Comparison of ENCODE assay signal across 8 mouse cellular contexts in genomic region chr14:67135221-67136140, GRCm38 (mm10).
A peak's percentile ranks its signal among the peaks of the same experiment; 100 is the strongest.
DNase-seq lines count a peak whose midpoint lies in the region; ATAC-seq lines count a peak whose summit lies in the region.
"Had no signal": no experiment of that assay in that cellular context is flagged by ENCODE, and none has a peak within 500 bp of the region (broad histone marks: within the 10 kb centered on the region; RNA-seq: fewer than 3 reads in every experiment).

No protein-coding gene starts in this region.

- no peak overlapping the region for H3K4me3 ChIP-seq in embryonic facial prominence, embryonic 12.5 days
- no peak overlapping the region for H3K4me3 ChIP-seq in heart, embryonic 10.5 days
- no peak overlapping the region for H3K4me3 ChIP-seq in limb, embryonic 13.5 days
- H3K4me3 ChIP-seq in neural tube, embryonic 14.5 days (ENCODE audit: low read depth, low read length): no peak overlapping the region
- H3K4me3 ChIP-seq: liver, embryonic 13.5 days had no signal

- H3K9ac ChIP-seq in embryonic facial prominence, embryonic 12.5 days: no peak overlapping the region
- no peak overlapping the region for H3K9ac ChIP-seq in limb, embryonic 13.5 days
- H3K9ac ChIP-seq in neural tube, embryonic 14.5 days (replicated peaks; ENCODE audit: low read depth, low read length): no peak overlapping the region
- H3K9ac ChIP-seq: liver, embryonic 13.5 days had no signal

- peak overlapping the region; percentile 23 for H3K4me2 ChIP-seq in embryonic facial prominence, embryonic 12.5 days (replicated peaks)
- peak overlapping the region; percentile 48 for H3K4me2 ChIP-seq in limb, embryonic 13.5 days (replicated peaks)
- H3K4me2 ChIP-seq in neural tube, embryonic 14.5 days (ENCODE audit: low read depth, low read length): no peak overlapping the region
- H3K4me2 ChIP-seq: liver, embryonic 13.5 days had no signal

- H3K4me1 ChIP-seq in embryonic facial prominence, embryonic 12.5 days: peaks cover 23% of the 10 kb centered on the region
- H3K4me1 ChIP-seq in heart, embryonic 10.5 days: peaks cover 28% of the 10 kb centered on the region
- H3K4me1 ChIP-seq in limb, embryonic 13.5 days: peaks cover 42% of the 10 kb centered on the region
- peaks cover 5% of the 10 kb centered on the region; the same call in 1 of the 2 replicates for H3K4me1 ChIP-seq in neural tube, embryonic 14.5 days (ENCODE audit: control insufficient read depth, insufficient read depth, low read length)
- H3K4me1 ChIP-seq: liver, embryonic 13.5 days had no signal

- H3K27me3 ChIP-seq in embryonic facial prominence, embryonic 12.5 days: no peaks in the 10 kb centered on the region
- no peaks in the 10 kb centered on the region for H3K27me3 ChIP-seq in heart, embryonic 10.5 days (ENCODE audit: insufficient read depth, poor library complexity, severe bottlenecking)
- no peaks in the 10 kb centered on the region for H3K27me3 ChIP-seq in limb, embryonic 13.5 days
- no peaks in the 10 kb centered on the region for H3K27me3 ChIP-seq in neural tube, embryonic 14.5 days (ENCODE audit: control insufficient read depth, insufficient read depth, low read length)
- H3K27me3 ChIP-seq: liver, embryonic 13.5 days had no signal

- H3K9me3 ChIP-seq in embryonic facial prominence, embryonic 12.5 days: no peaks in the 10 kb centered on the region
- no peaks in the 10 kb centered on the region for H3K9me3 ChIP-seq in heart, embryonic 10.5 days
- H3K9me3 ChIP-seq in limb, embryonic 13.5 days: no peaks in the 10 kb centered on the region
- no peaks in the 10 kb centered on the region for H3K9me3 ChIP-seq in neural tube, embryonic 14.5 days (ENCODE audit: control insufficient read depth, low read length)
- H3K9me3 ChIP-seq: liver, embryonic 13.5 days had no signal

- H3K36me3 ChIP-seq in embryonic facial prominence, embryonic 12.5 days: no peaks in the 10 kb centered on the region
- H3K36me3 ChIP-seq in heart, embryonic 10.5 days: no peaks in the 10 kb centered on the region
- no peaks in the 10 kb centered on the region for H3K36me3 ChIP-seq in limb, embryonic 13.5 days
- H3K36me3 ChIP-seq in neural tube, embryonic 14.5 days (ENCODE audit: control insufficient read depth, insufficient read depth, low read length): no peaks in the 10 kb centered on the region
- H3K36me3 ChIP-seq: liver, embryonic 13.5 days had no signal

- 25% methylated on average over 18 of the region's 18 CpGs for WGBS in embryonic facial prominence, embryonic 12.5 days
- WGBS in heart, embryonic 10.5 days: 30% methylated on average over 18 of the region's 18 CpGs
- whole genome bisulfite sequencing in limb, embryonic 13.5 days: 29% methylated on average over 18 of the region's 18 CpGs
- 33% methylated on average over 18 of the region's 18 CpGs for WGBS in neural tube, embryonic 14.5 days

- ATAC-seq in embryonic facial prominence, embryonic 12.5 days (ENCODE audit: insufficient number of reproducible peaks, insufficient read depth, low FRiP score, low TSS enrichment): peak; percentile 91
- peak; percentile 96 for ATAC-seq in limb, embryonic 13.5 days (ENCODE audit: low FRiP score, low read depth)
- peak; percentile 95 for ATAC-seq in neural tube, embryonic 14.5 days (ENCODE audit: low read depth)

- H3K27ac ChIP-seq in embryonic facial prominence, embryonic 12.5 days: peak overlapping the region; percentile 77
- H3K27ac ChIP-seq in heart, embryonic 10.5 days: peak overlapping the region; percentile 81
- peak overlapping the region; percentile 85 for H3K27ac ChIP-seq in limb, embryonic 13.5 days
- H3K27ac ChIP-seq in neural tube, embryonic 14.5 days (ENCODE audit: low read depth, low read length): peak overlapping the region; percentile 75
- H3K27ac ChIP-seq: liver, embryonic 13.5 days had no signal

- DNase-seq in adrenal gland, postnatal 14 days: peak; percentile 81
- peak; percentile 78 for DNase-seq in heart, embryonic 10.5 days (ENCODE audit: low spot score)
- DNase-seq in kidney, adult 8-10 months: peak; percentile 48 to 70
- no peak for DNase-seq in spleen, adult 12 weeks (ENCODE audit: low spot score)
- DNase-seq: liver, embryonic 13.5 days had no signal
